ENCODE assay signal across 9 mouse cellular contexts in the genomic region with DNA sequence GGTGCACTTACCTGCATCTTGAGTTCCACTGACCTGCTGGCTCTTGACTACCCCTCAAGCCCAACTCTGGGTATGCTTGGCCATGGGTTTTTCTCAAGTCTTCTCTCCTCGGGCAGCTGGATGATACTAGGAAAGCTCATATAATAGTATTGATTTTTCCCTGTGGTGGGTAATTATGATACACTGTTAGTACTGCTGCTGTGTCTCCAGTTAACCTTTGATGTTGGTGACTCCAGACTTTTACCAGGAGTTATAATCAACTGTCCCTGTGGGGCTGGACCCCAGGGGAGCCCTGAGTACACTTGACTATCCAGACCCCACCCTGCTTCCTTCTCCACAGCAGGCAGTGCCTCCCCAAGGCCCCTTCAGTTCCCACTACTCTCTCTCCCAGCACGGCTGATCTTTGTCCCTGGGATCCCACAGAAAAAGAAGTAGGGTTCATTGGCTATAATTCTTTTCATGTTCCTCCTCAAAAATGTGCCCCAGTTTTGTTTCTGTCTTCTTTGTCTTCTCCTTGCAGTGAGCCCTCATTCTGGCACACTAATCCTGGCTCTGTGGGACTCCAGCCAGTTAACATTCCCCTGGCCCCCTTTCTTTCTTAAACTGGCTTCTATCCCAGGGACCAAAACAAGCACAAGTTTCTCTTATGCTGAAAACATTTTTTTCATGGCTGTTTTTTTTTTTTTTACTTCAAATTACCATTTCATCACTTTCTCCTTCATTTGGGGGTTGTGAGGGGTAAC. TPM values are rescaled to one million over a fixed set of nuclear protein-coding genes. Genes with fewer than 3 reads are reported as not detected.
DNase-seq lines count a peak whose midpoint lies in the region; ATAC-seq and TF ChIP-seq lines count a peak whose summit lies in the region.
"Had no signal": no experiment of that assay in that cellular context is flagged by ENCODE, and none has a peak within 500 bp of the region (broad histone marks: within the 10 kb centered on the region; RNA-seq: fewer than 3 reads in every experiment).

No protein-coding gene starts in this region.

- H3K27me3 ChIP-seq in limb, embryonic 14.5 days (ENCODE audit: control insufficient read depth, insufficient read depth, low read length): no peaks in the 10 kb centered on the region
- no peaks in the 10 kb centered on the region for H3K27me3 ChIP-seq in limb, embryonic 10.5 days (ENCODE audit: low read depth, poor library complexity, severe bottlenecking)
- no peaks in the 10 kb centered on the region for H3K27me3 ChIP-seq in forebrain, postnatal 0 days (ENCODE audit: insufficient read depth, low read length)
- H3K27me3 ChIP-seq in midbrain, embryonic 11.5 days (ENCODE audit: control insufficient read depth, insufficient read depth, low read length): no peaks in the 10 kb centered on the region

- no peaks in the 10 kb centered on the region for H3K36me3 ChIP-seq in limb, embryonic 14.5 days (ENCODE audit: control insufficient read depth, insufficient read depth, low read length)
- no peaks in the 10 kb centered on the region for H3K36me3 ChIP-seq in limb, embryonic 10.5 days
- H3K36me3 ChIP-seq in forebrain, postnatal 0 days (ENCODE audit: insufficient read depth): no peaks in the 10 kb centered on the region
- no peaks in the 10 kb centered on the region for H3K36me3 ChIP-seq in midbrain, embryonic 11.5 days (ENCODE audit: control insufficient read depth, insufficient read depth, low read length)

- no peak overlapping the region for H3K4me3 ChIP-seq in limb, embryonic 14.5 days (replicated peaks; ENCODE audit: low read length)
- no peak overlapping the region for H3K4me3 ChIP-seq in limb, embryonic 10.5 days
- H3K4me3 ChIP-seq in forebrain, postnatal 0 days (ENCODE audit: low read depth, low read length): no peak overlapping the region
- no peak overlapping the region for H3K4me3 ChIP-seq in midbrain, embryonic 11.5 days (ENCODE audit: low read depth, low read length)

- peak; percentile 2 for DNase-seq in cerebellum, adult 8-10 months
- DNase-seq in cerebellum, adult 11 months: no peak
- peak; percentile 36 for DNase-seq in limb, embryonic 14.5 days (ENCODE audit: low spot score)
- no peak for DNase-seq in limb, embryonic 10.5 days (ENCODE audit: low spot score)
- DNase-seq in forebrain, postnatal 0 days: peak; percentile 59
- peak; percentile 86 for DNase-seq in midbrain, embryonic 11.5 days (ENCODE audit: low spot score, missing footprints)
- DNase-seq in thymus, adult 18-20 months: no peak
- no peak for DNase-seq in ovary, postnatal 36 days (ENCODE audit: low spot score)
- DNase-seq: kidney, adult 9 months had no signal

- H3K4me2 ChIP-seq in limb, embryonic 14.5 days (replicated peaks; ENCODE audit: low read depth, low read length, severe bottlenecking): no peak overlapping the region
- no peak overlapping the region for H3K4me2 ChIP-seq in forebrain, postnatal 0 days (ENCODE audit: low read depth)
- H3K4me2 ChIP-seq in midbrain, embryonic 11.5 days: no peak overlapping the region

- H3K27ac ChIP-seq in limb, embryonic 14.5 days (replicated peaks; ENCODE audit: low read depth, low read length): no peak overlapping the region
- H3K27ac ChIP-seq in limb, embryonic 10.5 days: no peak overlapping the region
- peak overlapping the region; percentile 21 for H3K27ac ChIP-seq in forebrain, postnatal 0 days (ENCODE audit: low read depth, low read length)
- H3K27ac ChIP-seq in midbrain, embryonic 11.5 days (ENCODE audit: low read depth, low read length): no peak overlapping the region

- 0 out of 2 replicates have a peak, but pooled peaks cover 10% of the 10 kb centered on the region for H3K4me1 ChIP-seq in limb, embryonic 14.5 days (ENCODE audit: control insufficient read depth, insufficient read depth, low read length)
- H3K4me1 ChIP-seq in limb, embryonic 10.5 days: peaks cover 13% of the 10 kb centered on the region
- no peaks in the 10 kb centered on the region; the same call in 1 of the 2 replicates for H3K4me1 ChIP-seq in forebrain, postnatal 0 days (ENCODE audit: insufficient read depth)
- peaks cover 3% of the 10 kb centered on the region for H3K4me1 ChIP-seq in midbrain, embryonic 11.5 days (ENCODE audit: control insufficient read depth, insufficient read depth, low read length)

- ATAC-seq in limb, embryonic 14.5 days (ENCODE audit: low FRiP score, low read depth): no peak
- no peak for ATAC-seq in forebrain, postnatal 0 days
- no peak for ATAC-seq in midbrain, embryonic 11.5 days (ENCODE audit: low FRiP score)

- no peak for TF ChIP-seq POLR2A in limb, embryonic 14.5 days (IDR thresholded peaks at IDR 0.05; ENCODE audit: borderline replicate concordance, extremely low read depth, insufficient read depth, insufficient read length)

- H3K9ac ChIP-seq in limb, embryonic 14.5 days (ENCODE audit: low read depth, low read length, severe bottlenecking): no peak overlapping the region
- no peak overlapping the region for H3K9ac ChIP-seq in forebrain, postnatal 0 days
- H3K9ac ChIP-seq in midbrain, embryonic 11.5 days (ENCODE audit: low read length): no peak overlapping the region

- H3K9me3 ChIP-seq in limb, embryonic 14.5 days (ENCODE audit: control insufficient read depth, low read length): no peaks in the 10 kb centered on the region
- no peaks in the 10 kb centered on the region for H3K9me3 ChIP-seq in limb, embryonic 10.5 days (replicated peaks)
- H3K9me3 ChIP-seq in forebrain, postnatal 0 days (ENCODE audit: low read length): no peaks in the 10 kb centered on the region
- no peaks in the 10 kb centered on the region for H3K9me3 ChIP-seq in midbrain, embryonic 11.5 days (ENCODE audit: control insufficient read depth, low read length)

- TF ChIP-seq CTCF in forebrain, postnatal 0 days (IDR thresholded peaks at IDR 0.05; ENCODE audit: low read depth): no peak

- WGBS in limb, embryonic 14.5 days: 38% methylated on average over 2 of the region's 2 CpGs
- WGBS in limb, embryonic 10.5 days: 68% methylated on average over 2 of the region's 2 CpGs
- 11% methylated on average over 2 of the region's 2 CpGs for WGBS in forebrain, postnatal 0 days
- WGBS in midbrain, embryonic 11.5 days: 29% methylated on average over 2 of the region's 2 CpGs

RNA-seq across cellular contexts. Expression of a gene that starts 0.8 kb away (rescaled TPM):
- 0.46 and 0.49 TPM in 2 replicates for polyA plus RNA-seq in limb, embryonic 14.5 days (2012; rRNA removed)
- polyA plus RNA-seq in limb, embryonic 14.5 days (2014; fragmentation: Nextera tagmentation; extraction: Ambion mirVana): 1.1 and 1.2 TPM in 2 replicates
- 0.08 and 0.14 TPM in 2 replicates for polyA plus RNA-seq in limb, embryonic 10.5 days (2016; fragmentation: Nextera tagmentation; extraction: Ambion mirVana)
- total RNA-seq in forebrain, postnatal 0 days (2014; rRNA removed): 0.48 and 0.62 TPM in 2 replicates
- 1.2 and 2.3 TPM in 2 replicates for polyA plus RNA-seq in forebrain, postnatal 0 days (2015; fragmentation: Nextera tagmentation; extraction: Ambion mirVana)
- polyA plus RNA-seq in midbrain, embryonic 11.5 days (2014; fragmentation: Nextera tagmentation; extraction: Ambion mirVana): 0.12 TPM in 1 of 2 replicates, not detected in the other

RNA-seq across cellular contexts. Expression of a gene that starts 47.9 kb away (rescaled TPM):
- polyA plus RNA-seq in limb, embryonic 14.5 days (2012; rRNA removed): 16.3 and 20.1 TPM in 2 replicates
- polyA plus RNA-seq in limb, embryonic 14.5 days (2014; fragmentation: Nextera tagmentation; extraction: Ambion mirVana): 14.2 and 14.8 TPM in 2 replicates
- 20.4 and 23.7 TPM in 2 replicates for polyA plus RNA-seq in limb, embryonic 10.5 days (2016; fragmentation: Nextera tagmentation; extraction: Ambion mirVana)
- 19.2 and 26.9 TPM in 2 replicates for total RNA-seq in forebrain, postnatal 0 days (2014; rRNA removed)
- 22.9 and 23.3 TPM in 2 replicates for polyA plus RNA-seq in forebrain, postnatal 0 days (2015; fragmentation: Nextera tagmentation; extraction: Ambion mirVana)
- polyA plus RNA-seq in midbrain, embryonic 11.5 days (2014; fragmentation: Nextera tagmentation; extraction: Ambion mirVana): 0.60 and 0.77 TPM in 2 replicates

Comparison
In these comparisons a context has a peak if more than half of its experiments do, and no peak if none do; other contexts are left out.
1. DNase-seq: peak in cerebellum, adult 8-10 months (single experiment), limb, embryonic 14.5 days (single experiment), forebrain, postnatal 0 days (single experiment) and midbrain, embryonic 11.5 days (single experiment); none in cerebellum, adult 11 months (single experiment), limb, embryonic 10.5 days (single experiment), thymus, adult 18-20 months (0 of 2) and ovary, postnatal 36 days (single experiment).